Mouse (Mus musculus) heart, adult 9 months (tissue): Measurements from ENCODE around the gene Nfia.

Experiments used
- DNase-seq, 2 experiments: peaks; one replicate each; pipeline ENCODE4 v3.0.0; 2022; ENCODE audit warnings: low spot score in 2 of 2

The Nfia gene

GRCm38 (mm10) chr4:97814515-97814914 lies 42.0 kb downstream of the Nfia start:
- no peak for DNase-seq

GRCm38 (mm10) chr4:97816001-97816400 lies 43.5 kb downstream of the Nfia start:
- DNase-seq, result no peak

GRCm38 (mm10) chr4:97816753-97817152 lies 44.2 kb downstream of the Nfia start:
- no peak for DNase-seq

- no peak for DNase-seq
Measured at GRCm38 (mm10) chr4:97817741-97818140, 45.2 kb downstream of the Nfia start.

- no peak for DNase-seq
Measured at GRCm38 (mm10) chr4:97818498-97818897, 46.0 kb downstream of the Nfia start.

GRCm38 (mm10) chr4:97819101-97819500 lies 46.6 kb downstream of the Nfia start:
- no peak for DNase-seq

GRCm38 (mm10) chr4:97820474-97821259 lies 48.1 kb downstream of the Nfia start:
- no peak for DNase-seq

- no peak for DNase-seq
Measured at GRCm38 (mm10) chr4:97821556-97822251, 49.2 kb downstream of the Nfia start.

GRCm38 (mm10) chr4:97823512-97823911 lies 51.0 kb downstream of the Nfia start:
- DNase-seq, result peak in 1 of 2 experiments; percentile 38

- DNase-seq, result no peak
Measured at GRCm38 (mm10) chr4:97824451-97824850, 51.9 kb downstream of the Nfia start.

GRCm38 (mm10) chr4:97825432-97825831 lies 52.9 kb downstream of the Nfia start:
- no peak for DNase-seq

GRCm38 (mm10) chr4:97825841-97826240 lies 53.3 kb downstream of the Nfia start:
- DNase-seq, result no peak

GRCm38 (mm10) chr4:97827115-97827514 lies 54.6 kb downstream of the Nfia start:
- DNase-seq, result no peak

GRCm38 (mm10) chr4:97828579-97828978 lies 56.0 kb downstream of the Nfia start:
- no peak for DNase-seq

- no peak for DNase-seq
Measured at GRCm38 (mm10) chr4:97829336-97830050, 57.0 kb downstream of the Nfia start.

GRCm38 (mm10) chr4:97830051-97830853 lies 57.7 kb downstream of the Nfia start:
- no peak for DNase-seq

- no peak for DNase-seq
Measured at GRCm38 (mm10) chr4:97830935-97831608, 58.5 kb downstream of the Nfia start.

GRCm38 (mm10) chr4:97831611-97832278 lies 59.2 kb downstream of the Nfia start:
- no peak for DNase-seq

GRCm38 (mm10) chr4:97832279-97832640 lies 59.7 kb downstream of the Nfia start:
- no peak for DNase-seq

GRCm38 (mm10) chr4:97836812-97837211 lies 64.3 kb downstream of the Nfia start:
- no peak for DNase-seq

- no peak for DNase-seq
Measured at GRCm38 (mm10) chr4:97837724-97838123, 65.2 kb downstream of the Nfia start.
